Mouse (Mus musculus) kidney, adult 2 months (tissue): ENCODE measurements around the gene Cacna1c. TPM values are rescaled to one million over a fixed set of nuclear protein-coding genes. Genes with fewer than 3 reads are reported as not detected.

ENCODE experiments used
- DNase-seq: peaks from one replicate; pipeline ENCODE4 v3.0.0; 2021
- H3K27ac ChIP-seq: fragments of 200-500 bp; 2 replicates; pipeline ENCODE4 v1.5.1; 2012; ENCODE audit warnings: low read depth, low read length, control low read depth, inconsistent platforms; ENCODE audit not compliant: insufficient read depth
- H3K27me3 ChIP-seq: fragments of 200-500 bp; replicated peaks from 2 replicates; pipeline ENCODE4 v1.6.1; 2012; ENCODE audit warnings: mild to moderate bottlenecking, moderate library complexity, low read length, inconsistent platforms; ENCODE audit not compliant: control insufficient read depth, insufficient read depth
- H3K36me3 ChIP-seq: fragments of 200-500 bp; 2 replicates; pipeline ENCODE4 v1.6.1; 2012; ENCODE audit warnings: mild to moderate bottlenecking, moderate library complexity, low read length, inconsistent platforms; ENCODE audit not compliant: control insufficient read depth, insufficient read depth
- H3K4me1 ChIP-seq: fragments of 200-500 bp; 2 replicates; pipeline ENCODE4 v1.6.1; 2011; ENCODE audit warnings: low read length; ENCODE audit not compliant: control insufficient read depth, insufficient read depth
- H3K4me3 ChIP-seq: fragments of 200-500 bp; 2 replicates; pipeline ENCODE4 v1.5.1; 2011; ENCODE audit warnings: mild to moderate bottlenecking, low read depth, low read length, control low read depth; ENCODE audit not compliant: insufficient read depth
- CTCF ChIP-seq: fragments of 200-500 bp; conservative IDR thresholded peaks from 2 replicates; pipeline ENCODE4 v1.5.1; 2011; ENCODE audit warnings: low read depth, mild to moderate bottlenecking, control low read depth, low read length, moderate library complexity, mixed read lengths; ENCODE audit not compliant: insufficient read depth, insufficient read length
- POLR2A ChIP-seq: fragments of 200-500 bp; IDR thresholded peaks from one replicate; pipeline ENCODE4 v1.6.1; 2011; ENCODE audit warnings: low read depth, low read length, control low read depth
- WGBS: fragments of 180-500 bp; shearing (Covaris S2); methylation state at CpG from one replicate; pipeline ENCODE4 v1.1.7; 2018; 5-methylcytosine and 5-hydroxymethylcytosine counted together
- polyA plus RNA-seq: library from polyadenylated mRNA; depleted of rRNA; stranded (reverse); fragments of >200 nt; gene quantifications from 2 replicates; pipeline ENCODE4 v1.2.3, GENCODE M21; 2012

The Cacna1c gene
- polyA plus RNA-seq, 1 experiment: 0.99 TPM

DNA sequence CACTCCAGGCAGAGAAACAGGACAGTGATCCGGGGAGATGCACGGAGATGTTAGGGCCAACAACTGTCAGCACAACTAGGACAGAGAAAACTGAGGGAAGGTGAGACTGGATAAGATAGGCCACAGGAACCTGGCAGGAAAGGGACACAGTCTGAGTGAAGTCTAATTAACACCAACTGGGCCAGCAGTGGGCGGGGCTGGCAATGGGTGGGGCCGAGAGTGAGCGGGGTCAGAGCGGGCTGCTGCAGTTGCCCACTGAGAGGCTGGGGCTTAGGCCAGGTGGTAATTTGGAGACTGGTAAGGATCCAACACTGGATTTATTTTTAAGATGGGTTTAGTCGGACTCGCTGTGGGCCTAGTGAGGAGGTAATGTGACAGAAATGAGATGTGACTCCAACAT lies 418.8 kb downstream of the Cacna1c start:
- Histone ChIP-seq H3K36me3 (no peaks in the 10 kb centered on the region), H3K27me3 (no peaks in the 10 kb centered on the region), H3K4me1 (no peaks in the 10 kb centered on the region), H3K27ac (no peak overlapping the region), H3K4me3 (no peak overlapping the region)
- TF ChIP-seq POLR2A: no peak
- TF ChIP-seq CTCF: no peak
- WGBS: 81% methylated on average over 8 of the region's 8 CpGs
- no peak for DNase-seq

DNA sequence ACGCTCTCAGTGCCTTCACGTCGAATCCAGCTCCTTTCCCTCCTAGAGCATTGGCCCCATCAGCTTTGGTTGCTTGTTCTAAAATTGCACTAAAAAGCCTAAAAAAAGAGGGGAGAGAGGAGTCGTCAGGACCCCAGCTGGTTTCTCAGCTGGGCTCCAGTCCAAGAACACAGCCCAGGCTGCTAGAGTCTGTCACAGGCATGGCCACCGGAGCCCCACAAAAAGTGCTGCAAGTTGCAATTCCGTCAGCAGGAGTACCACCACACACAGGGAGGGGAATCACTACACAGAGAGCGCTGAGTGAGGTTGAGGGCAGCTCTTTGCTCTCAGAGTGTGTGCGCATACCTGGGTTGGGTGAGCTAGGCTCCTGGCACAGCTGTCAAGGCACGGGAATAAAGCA lies 419.8 kb downstream of the Cacna1c start:
- Histone ChIP-seq H3K27me3 (no peaks in the 10 kb centered on the region), H3K27ac (no peak overlapping the region), H3K4me3 (no peak overlapping the region), H3K4me1 (no peaks in the 10 kb centered on the region), H3K36me3 (no peaks in the 10 kb centered on the region)
- WGBS: 87% methylated on average over 9 of the region's 9 CpGs
- no peak for TF ChIP-seq POLR2A
- no peak for TF ChIP-seq CTCF
- DNase-seq: no peak

DNA sequence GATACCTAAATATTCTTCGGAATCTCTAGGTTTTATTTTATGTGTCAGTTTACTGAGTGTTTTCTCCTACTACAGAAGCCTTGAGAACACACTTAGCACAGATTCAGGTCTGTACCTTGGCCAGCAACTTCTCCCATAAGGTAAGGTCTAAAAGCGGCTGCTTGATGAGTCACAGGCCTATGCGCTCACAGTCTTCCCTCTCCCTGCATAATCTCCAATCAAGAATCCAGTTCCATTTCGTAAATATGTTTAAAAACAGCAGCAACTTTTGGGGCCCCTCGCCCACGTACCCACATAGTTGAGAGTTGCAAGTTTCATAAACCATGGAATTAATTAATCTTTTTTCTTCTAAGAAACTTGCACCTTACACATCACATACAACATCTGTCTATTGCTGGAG lies 423.6 kb downstream of the Cacna1c start:
- no peak for DNase-seq
- Histone ChIP-seq H3K27ac (no peak overlapping the region), H3K4me3 (no peak overlapping the region), H3K36me3 (no peaks in the 10 kb centered on the region), H3K4me1 (no peaks in the 10 kb centered on the region), H3K27me3 (no peaks in the 10 kb centered on the region)
- 94% methylated on average over 6 of the region's 6 CpGs for WGBS
- TF ChIP-seq CTCF (no peak), POLR2A (no peak)

DNA sequence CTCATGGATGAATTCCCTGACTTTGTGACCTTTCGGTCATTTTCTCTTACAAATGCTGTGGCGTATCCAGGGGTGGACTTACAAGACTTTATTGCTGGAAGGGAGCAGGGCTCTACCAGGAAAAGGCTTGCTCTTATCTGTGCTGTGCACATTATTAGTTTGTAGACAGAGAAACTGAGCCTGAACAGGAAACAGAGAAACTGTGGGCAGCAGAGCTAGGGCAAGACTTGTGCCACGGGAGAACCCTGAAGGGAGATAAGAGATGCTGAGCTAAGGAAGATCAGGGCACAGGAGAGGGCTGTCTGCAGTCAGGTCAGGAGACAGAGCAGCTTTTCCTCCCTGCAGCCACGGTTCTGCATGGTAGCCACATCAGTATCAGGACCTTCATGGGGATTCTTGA lies 425.1 kb downstream of the Cacna1c start:
- Histone ChIP-seq H3K36me3 (no peaks in the 10 kb centered on the region), H3K27ac (no peak overlapping the region), H3K27me3 (no peaks in the 10 kb centered on the region), H3K4me1 (no peaks in the 10 kb centered on the region), H3K4me3 (no peak overlapping the region)
- no peak for DNase-seq
- 75% methylated on average over 4 of the region's 4 CpGs for WGBS
- no peak for TF ChIP-seq POLR2A
- no peak for TF ChIP-seq CTCF

DNA sequence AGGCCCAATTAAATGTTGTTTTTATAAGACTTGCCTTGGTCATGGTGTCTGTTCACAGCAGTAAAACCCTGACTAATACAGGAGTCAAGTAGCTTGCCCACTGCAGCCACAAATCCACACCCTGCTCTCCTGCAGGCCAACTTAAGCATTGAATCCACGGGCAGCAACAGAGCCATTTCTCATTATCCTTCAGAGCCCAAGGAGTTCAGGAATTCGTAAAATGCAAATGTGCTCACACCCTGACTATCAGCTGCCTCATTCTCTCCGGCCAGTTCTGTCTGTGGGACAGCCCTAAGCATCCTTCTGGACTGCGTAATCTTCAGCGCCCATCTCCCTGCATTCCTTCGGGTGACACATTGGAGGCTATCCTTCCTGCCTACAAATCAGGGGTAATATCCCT lies 425.8 kb downstream of the Cacna1c start:
- Histone ChIP-seq H3K4me1 (no peaks in the 10 kb centered on the region), H3K4me3 (no peak overlapping the region), H3K27ac (no peak overlapping the region), H3K27me3 (no peaks in the 10 kb centered on the region), H3K36me3 (no peaks in the 10 kb centered on the region)
- TF ChIP-seq CTCF: no peak
- 71% methylated on average over 6 of the region's 6 CpGs for WGBS
- no peak for DNase-seq

DNA sequence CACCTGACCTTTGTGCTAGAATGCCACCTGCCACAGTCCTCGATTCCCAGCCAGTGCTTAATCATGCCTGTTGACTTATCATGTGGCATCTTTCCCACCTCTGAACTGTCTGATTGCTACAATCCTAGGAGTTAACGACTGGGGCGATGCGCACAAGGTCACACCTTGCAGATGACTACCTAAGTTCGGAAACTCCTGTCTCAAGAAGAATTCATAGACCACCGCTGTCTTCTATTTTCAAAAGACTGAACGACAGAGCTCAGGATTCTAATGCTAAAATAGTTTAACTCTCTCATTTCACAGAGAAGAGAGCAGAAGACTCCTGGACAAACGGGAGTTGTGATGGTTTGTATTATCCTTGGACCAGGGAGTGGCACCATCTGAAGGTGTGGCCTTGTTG lies 426.4 kb downstream of the Cacna1c start:
- no peaks in the 10 kb centered on the region for H3K27me3 ChIP-seq
- no peaks in the 10 kb centered on the region for H3K4me1 ChIP-seq
- TF ChIP-seq CTCF (no peak), POLR2A (no peak)
- no peak overlapping the region for H3K4me3 ChIP-seq
- H3K36me3 ChIP-seq: no peaks in the 10 kb centered on the region
- WGBS: 80% methylated on average over 8 of the region's 8 CpGs
- H3K27ac ChIP-seq: no peak overlapping the region
- no peak for DNase-seq

DNA sequence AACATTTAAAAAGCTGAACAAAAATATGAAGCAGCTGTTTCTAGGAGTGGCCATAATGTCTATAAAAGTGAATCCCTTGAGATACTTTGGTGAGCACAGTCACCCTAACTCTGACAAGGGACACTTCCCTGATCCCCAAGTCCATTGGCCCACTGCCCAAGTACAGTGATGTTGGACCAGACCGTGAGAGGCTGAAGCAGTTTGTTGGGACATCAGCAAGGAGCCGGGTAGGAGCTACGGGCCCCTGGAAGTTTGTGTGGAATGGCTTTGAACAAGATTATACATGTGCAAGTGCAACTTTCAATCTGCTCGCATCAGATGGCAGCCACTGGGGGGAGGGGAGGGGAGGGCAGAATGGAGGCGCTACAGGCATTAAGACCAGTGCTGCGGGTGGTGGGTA lies 428.5 kb downstream of the Cacna1c start:
- Histone ChIP-seq H3K4me3 (no peak overlapping the region), H3K27ac (no peak overlapping the region), H3K4me1 (no peaks in the 10 kb centered on the region), H3K27me3 (no peaks in the 10 kb centered on the region), H3K36me3 (no peaks in the 10 kb centered on the region)
- 74% methylated on average over 6 of the region's 6 CpGs for WGBS
- TF ChIP-seq CTCF: no peak
- no peak for DNase-seq

DNA sequence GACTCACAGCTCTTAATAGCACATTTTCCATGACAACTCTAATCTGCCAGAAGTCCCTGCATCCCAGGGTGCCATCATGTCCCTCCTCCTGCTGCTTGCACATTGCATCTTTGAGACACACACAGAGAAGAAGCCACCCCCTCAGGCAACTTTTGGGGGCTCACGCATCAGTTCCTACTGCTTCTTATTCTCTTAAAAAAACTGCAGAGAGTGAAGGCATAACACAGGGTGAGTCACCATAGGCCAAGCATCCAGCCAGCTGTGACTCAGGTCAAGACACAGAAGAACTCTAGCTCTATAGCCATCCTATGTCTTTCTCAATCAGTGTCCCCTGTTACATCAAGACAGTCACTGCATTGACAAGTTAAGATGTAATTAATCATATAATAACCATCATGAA lies 431.0 kb downstream of the Cacna1c start:
- Histone ChIP-seq H3K27ac (no peak overlapping the region), H3K27me3 (no peaks in the 10 kb centered on the region), H3K4me1 (no peaks in the 10 kb centered on the region), H3K36me3 (no peaks in the 10 kb centered on the region), H3K4me3 (no peak overlapping the region)
- TF ChIP-seq POLR2A (no peak), CTCF (no peak)
- WGBS: 78% methylated on average over 1 of the region's 1 CpGs
- DNase-seq: no peak
